Mouse (Mus musculus) inflammation-experienced regulatory T-cells, adult 6 months (primary cell): Measurements from ENCODE around the gene Gm49673. TPM values are rescaled to one million over a fixed set of nuclear protein-coding genes. Genes with fewer than 3 reads are reported as not detected.
A peak's percentile ranks its signal among the peaks of the same experiment; 100 is the strongest.
"Not testable (repeated sequence)": the region's sequence is repeated elsewhere in the genome, so short reads cannot be mapped to it uniquely, and the experiment has no call there.

ENCODE experiments used
- ATAC-seq: one replicate; pipeline ENCODE4 v1.8.0; 2017
- polyA plus RNA-seq, 3 experiments: library from polyadenylated mRNA; unstranded; fragments of 100-300 nt; shearing (Covaris generic); gene quantifications; one replicate each; pipeline ENCODE4 v1.2.1; 2017

Gm49673 gene
- polyA plus RNA-seq, 3 experiments from 2014 or later: 0.26 TPM; not detected in 2

DNA sequence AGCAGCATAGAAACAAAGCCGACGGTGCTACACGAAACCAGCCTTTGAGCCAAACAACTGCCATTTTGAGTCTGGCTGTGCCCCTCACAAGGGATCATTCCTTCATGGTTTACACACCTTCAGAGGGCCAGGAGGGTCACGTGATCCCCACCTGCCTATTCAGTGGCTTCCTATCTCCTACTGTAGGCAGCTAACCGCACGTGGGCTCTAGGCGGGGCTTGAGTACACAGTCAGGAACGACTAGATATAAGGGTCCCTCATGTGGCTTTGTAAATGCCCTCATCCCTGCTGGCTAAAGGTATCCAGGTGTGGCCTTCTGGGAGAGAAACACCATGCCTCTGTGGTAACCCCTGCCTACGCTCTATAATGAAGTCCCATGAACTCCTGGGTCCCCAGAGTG is 18.0 kb downstream of the Gm49673 start:
- ATAC-seq: not testable (repeated sequence)

- ATAC-seq: peak; percentile 93
Observed at GRCm38 (mm10) chr17:8128326-8128993, 19.1 kb downstream of the Gm49673 start.

DNA sequence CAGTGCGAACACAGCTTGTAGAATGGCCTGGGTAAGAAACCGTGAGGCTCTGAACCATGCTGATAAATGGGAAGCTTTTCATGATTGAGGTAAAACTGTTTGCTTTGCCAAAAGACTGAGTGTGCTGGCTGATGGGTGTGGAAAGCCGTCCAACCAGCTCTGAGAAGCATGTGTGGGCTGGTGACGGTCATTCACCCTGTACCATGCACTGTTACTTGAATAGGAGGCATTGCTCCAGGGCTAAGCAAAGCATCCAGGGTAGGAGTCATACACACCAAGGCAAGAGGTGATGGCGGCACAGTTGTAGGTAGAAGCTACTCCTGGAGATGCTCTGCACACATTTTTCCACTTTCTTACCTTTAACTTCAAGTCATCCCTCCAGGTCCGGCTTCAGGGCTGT is 23.0 kb downstream of the Gm49673 start:
- ATAC-seq: not testable (repeated sequence)

DNA sequence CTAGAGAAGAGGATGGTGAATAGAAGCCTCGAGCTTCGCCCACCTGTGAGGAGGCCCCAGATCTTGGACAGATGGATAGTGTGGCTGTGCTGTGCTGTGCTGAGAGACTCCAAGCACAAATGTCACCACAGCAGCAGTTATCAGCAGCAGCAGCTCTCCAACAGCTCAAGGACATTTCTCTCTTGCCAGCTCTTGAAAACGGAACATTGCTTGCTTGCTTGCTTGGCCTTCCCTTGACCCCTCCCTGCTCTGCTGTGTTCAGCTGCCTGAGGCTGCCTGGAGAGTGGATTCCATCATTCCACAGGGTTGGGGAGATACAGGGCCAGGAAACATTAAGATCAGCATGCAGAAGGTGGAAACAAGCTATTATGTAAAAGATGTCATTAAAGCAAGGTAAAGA is 24.6 kb downstream of the Gm49673 start:
- ATAC-seq: not testable (repeated sequence)

DNA sequence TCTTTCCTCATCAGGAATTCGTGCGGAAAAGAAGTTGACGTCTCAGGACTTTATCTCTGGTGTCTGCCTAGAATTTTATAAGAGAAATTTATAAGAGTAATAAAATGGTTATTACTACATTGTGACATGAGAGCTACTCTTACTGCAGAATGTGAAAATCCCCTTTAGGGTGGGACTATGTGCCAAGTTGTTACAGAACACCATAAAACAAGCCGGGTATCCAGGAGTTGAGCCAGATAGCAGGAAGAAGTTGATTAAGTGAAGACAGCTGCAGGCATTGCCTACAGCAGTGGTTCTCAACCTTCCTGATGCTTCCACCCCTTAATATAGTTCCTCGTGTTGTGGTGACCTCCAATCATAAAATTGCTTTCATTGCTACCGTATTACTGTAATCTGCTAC is 30.7 kb downstream of the Gm49673 start:
- ATAC-seq: not testable (repeated sequence)

- ATAC-seq: peak; percentile 25
Observed at GRCm38 (mm10) chr17:8116378-8116777, 31.2 kb downstream of the Gm49673 start.

DNA sequence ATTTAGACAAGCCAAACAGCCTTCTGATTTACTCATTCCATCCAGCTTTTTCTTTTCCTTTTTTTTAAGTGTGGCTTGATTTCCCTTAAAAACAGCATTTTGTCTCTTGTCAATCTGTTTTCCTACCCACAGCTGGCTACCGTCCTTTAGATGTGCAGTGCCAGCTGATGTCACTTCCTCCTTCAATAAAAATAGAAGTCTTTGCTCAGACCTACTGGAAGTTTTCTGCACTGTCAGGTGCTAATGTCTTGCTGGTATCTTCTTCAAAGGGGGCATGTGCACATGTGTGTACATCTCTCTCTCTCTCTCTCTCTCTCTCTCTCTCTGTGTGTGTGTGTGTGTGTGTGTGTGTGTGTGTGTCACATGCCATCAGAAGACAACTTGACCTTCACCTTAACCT is 35.4 kb downstream of the Gm49673 start:
- peak; percentile 64 for ATAC-seq

DNA sequence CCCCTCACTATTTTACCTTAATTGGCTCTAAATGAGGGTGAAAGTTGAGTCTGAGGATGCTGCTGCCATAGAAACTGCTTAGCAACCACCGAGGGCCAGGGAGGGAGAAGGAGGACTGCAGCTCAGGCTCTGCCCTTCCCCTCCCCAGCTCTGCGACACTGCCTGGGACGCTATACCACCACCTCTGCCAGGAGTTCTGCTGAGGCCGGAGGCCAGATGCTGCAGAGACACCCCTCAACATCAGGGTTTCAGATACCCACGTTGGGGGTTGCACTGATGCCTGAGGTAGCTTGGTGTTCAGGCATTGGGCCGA is 46.3 kb downstream of the Gm49673 start:
- ATAC-seq: not testable (repeated sequence)

GRCm38 (mm10) chr17:8100405-8101296 is 46.9 kb downstream of the Gm49673 start:
- ATAC-seq: not testable (repeated sequence)

DNA sequence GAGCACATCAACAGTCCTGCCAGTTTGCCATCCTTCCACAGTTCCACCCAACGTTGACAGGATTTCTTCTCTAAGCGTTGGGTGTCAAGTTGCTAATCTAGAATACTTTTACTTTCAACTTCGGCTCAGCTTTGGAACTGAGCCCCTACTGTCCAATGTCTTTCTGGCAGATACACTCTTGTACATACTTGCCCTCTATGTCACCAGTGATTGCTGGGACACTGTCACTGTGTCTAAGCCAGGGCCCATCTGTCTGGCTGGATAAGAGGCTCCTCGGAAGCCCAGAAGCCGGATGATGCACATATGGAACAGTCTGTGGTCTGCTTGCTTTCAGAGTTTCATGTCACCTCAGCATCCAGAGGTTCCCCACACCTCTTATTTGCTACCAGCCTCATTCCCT is 51.4 kb downstream of the Gm49673 start:
- ATAC-seq: not testable (repeated sequence)

GRCm38 (mm10) chr17:8095653-8096052 is 51.9 kb downstream of the Gm49673 start:
- not testable (repeated sequence) for ATAC-seq

DNA sequence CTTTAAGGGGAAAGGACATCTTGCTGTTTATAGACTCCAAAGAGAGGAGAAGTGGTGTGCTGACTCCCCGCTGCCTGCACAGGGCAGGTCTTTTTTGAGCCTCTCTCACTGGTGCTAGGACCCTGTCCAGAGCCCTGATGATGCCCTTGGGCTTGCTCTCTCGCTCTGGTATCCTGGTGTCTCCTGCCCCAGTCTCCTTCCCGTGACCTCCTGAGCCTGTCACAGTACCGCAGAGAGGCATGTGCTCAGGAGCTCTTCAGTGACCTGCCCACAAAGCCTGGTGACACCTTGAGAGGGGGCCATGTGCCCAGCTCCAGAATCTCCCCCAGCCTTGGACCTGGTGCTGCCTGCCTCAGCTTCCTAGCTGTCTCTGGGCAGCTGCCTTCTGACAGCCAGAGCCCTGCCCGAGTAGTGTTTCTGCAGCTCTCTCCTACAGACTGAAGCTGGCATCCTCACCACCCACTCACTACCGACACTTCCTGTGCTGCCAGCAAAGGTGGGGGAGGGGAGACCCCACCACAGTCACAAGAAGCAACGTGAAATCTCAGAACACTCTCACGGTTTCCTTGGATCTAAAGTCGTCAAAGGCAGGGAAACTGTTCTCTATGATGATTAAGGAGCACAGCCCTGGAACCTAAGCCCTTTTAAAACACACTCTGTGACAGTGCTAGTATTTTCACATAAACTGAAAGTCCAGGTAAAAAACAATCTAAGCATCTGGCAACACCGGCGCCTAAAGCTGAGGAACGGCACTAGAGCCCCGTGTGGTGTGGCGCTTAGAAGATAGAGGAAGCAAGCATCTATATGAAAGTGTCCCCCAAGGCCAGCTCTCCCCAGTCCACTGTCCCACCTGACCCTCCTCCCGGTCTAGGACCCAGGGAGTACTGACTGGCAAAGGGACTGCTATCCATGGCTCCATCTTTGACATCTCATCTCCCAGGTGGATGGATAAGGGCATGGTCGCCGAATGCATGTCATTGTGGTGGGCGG is 54.8 kb downstream of the Gm49673 start:
- peak; percentile 91 for ATAC-seq

- not testable (repeated sequence) for ATAC-seq
Observed at GRCm38 (mm10) chr17:8091320-8091719, 56.3 kb downstream of the Gm49673 start.

DNA sequence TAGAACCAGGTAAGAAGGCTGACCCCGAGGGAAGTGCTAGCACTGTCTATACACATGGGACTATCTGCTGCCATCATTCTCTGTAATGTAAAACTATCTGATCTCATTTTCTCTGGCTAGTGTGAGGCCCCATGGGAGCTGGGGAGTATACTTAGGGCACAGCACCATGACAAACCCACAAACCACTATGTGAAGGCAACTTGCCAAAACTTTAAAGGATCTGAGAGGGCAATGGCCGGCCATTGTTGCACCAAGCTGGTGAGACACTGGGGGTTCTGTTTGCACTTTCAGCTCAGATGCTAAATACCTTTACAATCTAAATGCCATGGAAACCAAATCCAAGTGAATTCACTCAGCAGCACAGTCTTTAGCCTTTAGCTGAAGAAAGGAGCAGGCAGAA is 77.7 kb downstream of the Gm49673 start:
- ATAC-seq: not testable (repeated sequence)

DNA sequence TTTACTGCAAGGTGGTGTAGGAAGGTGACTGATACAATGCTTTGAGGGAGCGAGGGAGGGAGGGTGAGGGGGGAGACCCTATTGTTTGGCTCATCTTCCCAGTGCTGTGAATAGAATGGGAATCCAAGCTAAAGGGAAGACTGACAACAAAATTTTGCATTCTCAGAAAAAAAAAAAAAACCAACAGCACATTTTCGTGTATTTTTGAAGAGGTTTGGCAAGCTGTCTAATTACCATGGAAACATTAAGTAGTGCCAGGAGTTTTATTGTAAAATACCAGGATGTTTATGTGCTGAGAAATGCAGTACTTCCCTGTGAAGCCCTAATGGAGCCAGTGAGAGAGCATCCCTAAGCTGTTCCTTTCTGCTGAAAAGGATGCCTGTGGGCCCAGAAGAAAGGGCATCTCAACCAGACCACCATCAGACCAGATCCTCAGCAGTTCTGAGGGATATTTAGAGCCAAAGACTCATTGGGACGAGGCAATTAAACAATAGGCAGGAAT is 90.9 kb downstream of the Gm49673 start:
- ATAC-seq: not testable (repeated sequence)

DNA sequence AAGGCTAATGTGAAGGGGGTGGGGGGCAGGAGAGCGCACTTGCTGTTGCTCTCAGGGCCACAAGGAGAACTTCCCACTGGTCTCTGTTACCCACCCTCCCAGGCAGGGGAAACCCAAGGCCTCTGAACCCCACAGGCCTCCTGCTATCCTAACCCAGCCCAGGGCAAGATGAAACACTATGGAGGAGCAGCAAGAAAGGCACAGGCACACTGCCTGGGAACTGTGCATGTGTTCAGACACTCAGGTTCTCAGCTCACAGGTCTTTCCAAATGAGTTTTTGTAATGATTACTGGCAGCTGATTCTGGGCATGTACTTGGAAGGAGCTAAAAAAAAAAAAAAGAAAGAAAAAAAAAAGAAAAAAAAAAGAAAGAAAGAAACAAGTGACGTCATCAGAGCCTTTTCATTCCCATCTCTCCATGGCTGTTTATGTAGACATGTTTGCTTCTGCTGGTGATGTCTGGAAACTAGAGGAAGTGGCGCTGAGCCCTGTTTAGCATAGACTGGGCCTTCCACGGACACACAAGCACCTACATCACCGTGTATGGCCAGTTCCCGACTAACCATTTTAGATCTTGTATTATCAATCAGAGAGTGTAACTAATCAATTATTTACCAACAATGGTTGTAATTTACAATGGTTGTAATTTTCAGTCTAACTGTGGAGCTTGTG is 91.5 kb downstream of the Gm49673 start:
- not testable (repeated sequence) for ATAC-seq

DNA sequence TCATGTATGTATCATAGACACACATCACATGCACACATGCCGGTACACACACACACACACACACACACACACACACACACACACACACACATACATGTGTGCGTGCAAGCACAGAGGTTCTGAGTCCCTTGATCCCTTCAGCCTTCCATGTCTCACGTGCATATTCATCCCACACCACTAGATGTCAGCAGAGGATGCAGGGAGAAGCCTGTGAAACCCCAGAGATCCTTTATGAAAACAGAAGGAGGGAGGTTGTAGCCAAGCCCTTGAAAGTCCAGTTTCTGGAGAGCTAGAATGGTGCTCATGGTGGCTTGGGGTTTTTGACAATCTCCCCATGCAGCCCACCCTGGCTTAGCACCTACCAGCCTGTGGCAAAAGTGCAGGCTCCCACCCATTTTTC is 96.3 kb downstream of the Gm49673 start:
- peak; percentile 94 for ATAC-seq

- ATAC-seq: not testable (repeated sequence)
Observed at GRCm38 (mm10) chr17:8050218-8050617, 97.4 kb downstream of the Gm49673 start.

DNA sequence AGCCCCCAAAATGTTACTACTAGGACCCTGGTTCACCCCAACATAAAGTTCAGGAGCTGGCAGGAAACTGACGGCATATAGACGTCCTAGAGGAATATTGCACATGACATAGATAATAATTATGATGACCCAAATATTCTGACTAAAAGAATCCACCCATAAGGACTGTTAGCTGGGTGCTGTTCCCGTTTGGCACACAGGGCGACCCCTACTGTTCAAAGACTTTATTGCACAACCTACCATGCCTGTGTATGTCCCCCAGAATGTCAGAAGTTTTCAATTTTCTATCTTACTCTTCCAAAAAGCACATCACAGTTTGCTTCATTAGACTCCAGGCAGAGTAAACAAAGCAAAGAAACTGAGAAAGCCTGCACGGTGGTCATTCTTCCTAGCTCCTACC is 101.4 kb downstream of the Gm49673 start:
- ATAC-seq: peak; percentile 84

DNA sequence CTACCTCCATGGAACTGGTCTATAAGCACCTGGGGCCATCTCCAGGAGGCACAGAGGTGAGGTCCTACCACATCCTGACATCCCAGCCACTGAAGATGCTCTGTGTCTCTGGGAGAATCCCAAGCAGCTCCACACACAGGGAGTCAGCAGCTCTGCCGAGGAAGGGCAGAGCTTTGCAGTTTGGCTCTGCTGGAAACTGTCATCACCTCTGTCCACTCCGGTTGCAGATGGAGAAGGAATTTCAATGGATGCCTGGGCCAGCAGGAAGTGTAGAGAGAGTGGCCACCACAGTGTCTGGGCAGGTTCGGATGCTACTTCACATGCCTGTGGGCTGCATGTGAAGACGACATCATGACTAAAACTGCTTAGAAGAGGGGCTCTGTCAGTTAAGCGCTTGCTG is 106.4 kb downstream of the Gm49673 start:
- not testable (repeated sequence) for ATAC-seq

DNA sequence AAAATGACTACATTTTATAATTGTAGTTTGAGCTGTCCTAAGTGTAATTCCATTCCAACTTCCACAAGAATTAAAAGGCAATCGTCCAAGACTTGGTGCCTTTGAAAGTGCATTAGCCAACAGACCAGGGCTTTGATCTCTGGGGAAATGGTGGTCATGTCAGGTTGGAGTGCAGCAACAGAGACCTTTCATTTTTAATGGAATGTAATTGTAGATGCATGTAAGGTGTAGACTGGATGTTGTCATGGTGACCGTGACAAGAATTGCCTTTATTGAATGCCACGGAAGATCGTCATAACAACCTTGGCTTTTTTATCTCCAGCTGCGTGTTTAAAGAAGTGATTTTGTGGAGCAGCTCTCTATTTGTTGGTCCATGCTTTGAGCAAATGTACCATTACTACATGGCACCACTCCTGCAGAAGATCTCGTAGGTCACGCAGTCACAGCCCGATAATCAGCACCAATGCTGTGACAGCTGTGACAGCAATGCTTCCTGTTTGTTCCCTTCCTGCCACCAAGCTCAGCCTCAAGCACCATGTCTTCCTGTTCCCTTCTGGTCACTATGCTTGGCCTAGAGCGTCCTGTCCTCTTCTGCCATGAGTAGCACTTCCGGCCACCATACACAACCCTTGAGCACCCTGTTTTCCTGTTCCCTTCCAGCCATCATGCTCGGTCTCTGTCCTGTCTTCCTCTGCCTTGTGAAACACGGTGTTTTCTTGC is 107.5 kb downstream of the Gm49673 start:
- not testable (repeated sequence) for ATAC-seq
